In the genomic region with DNA sequence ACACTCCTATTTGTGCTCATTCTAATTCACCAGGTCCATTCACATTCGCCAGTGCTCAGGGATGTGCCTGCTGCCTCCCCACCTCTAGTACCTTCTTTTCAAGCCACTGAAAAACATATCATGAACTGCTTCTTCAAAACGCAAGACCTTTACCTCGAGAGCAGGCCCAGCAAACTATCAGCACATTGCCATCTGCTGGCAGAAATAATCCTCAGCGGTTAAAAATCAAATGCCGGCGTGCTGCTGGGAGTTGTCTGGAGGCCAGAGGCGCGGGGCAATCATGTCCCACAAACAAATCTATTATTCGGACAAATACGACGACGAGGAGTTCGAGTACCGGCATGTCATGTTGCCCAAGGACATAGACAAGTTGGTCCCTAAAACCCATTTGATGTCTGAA, we compare ENCODE assay signal across 8 mouse cellular contexts. TPM values are rescaled to one million over a fixed set of nuclear protein-coding genes. Genes with fewer than 3 reads are reported as not detected.
DNase-seq lines count a peak whose midpoint lies in the region; ATAC-seq lines count a peak whose summit lies in the region.
"Had no signal": no experiment of that assay in that cellular context is flagged by ENCODE, and none has a peak within 500 bp of the region (broad histone marks: within the 10 kb centered on the region; RNA-seq: fewer than 3 reads in every experiment).

No protein-coding gene starts in this region.

- 35% methylated on average over 14 of the region's 14 CpGs for WGBS in midbrain, embryonic 11.5 days
- 28% methylated on average over 14 of the region's 14 CpGs for WGBS in midbrain, embryonic 16.5 days
- WGBS in limb, embryonic 11.5 days: 31% methylated on average over 14 of the region's 14 CpGs

- H3K27me3 ChIP-seq in midbrain, embryonic 11.5 days (ENCODE audit: control insufficient read depth, insufficient read depth, low read length): no peaks in the 10 kb centered on the region
- no peaks in the 10 kb centered on the region for H3K27me3 ChIP-seq in midbrain, embryonic 16.5 days (ENCODE audit: control insufficient read depth, insufficient read depth, low read depth, low read length)
- H3K27me3 ChIP-seq in limb, embryonic 11.5 days (ENCODE audit: control insufficient read depth, insufficient read depth, low read length): no peaks in the 10 kb centered on the region
- H3K27me3 ChIP-seq: heart, embryonic 13.5 days had no signal

- H3K9ac ChIP-seq in midbrain, embryonic 11.5 days (ENCODE audit: low read length): no peak overlapping the region
- no peak overlapping the region for H3K9ac ChIP-seq in midbrain, embryonic 16.5 days (ENCODE audit: low read depth, low read length)
- H3K9ac ChIP-seq in limb, embryonic 11.5 days (ENCODE audit: low read length): no peak overlapping the region
- H3K9ac ChIP-seq: heart, embryonic 13.5 days had no signal

- no peaks in the 10 kb centered on the region for H3K4me1 ChIP-seq in midbrain, embryonic 11.5 days (ENCODE audit: control insufficient read depth, insufficient read depth, low read length)
- no peaks in the 10 kb centered on the region for H3K4me1 ChIP-seq in midbrain, embryonic 16.5 days (ENCODE audit: control insufficient read depth, insufficient read depth, low read length)
- no peaks in the 10 kb centered on the region for H3K4me1 ChIP-seq in limb, embryonic 11.5 days (ENCODE audit: control insufficient read depth, insufficient read depth, low read length)
- H3K4me1 ChIP-seq: heart, embryonic 13.5 days had no signal

- ATAC-seq in midbrain, embryonic 11.5 days (ENCODE audit: low FRiP score): no peak
- no peak for ATAC-seq in midbrain, embryonic 16.5 days
- no peak for ATAC-seq in limb, embryonic 11.5 days (ENCODE audit: insufficient number of reproducible peaks, low FRiP score, low TSS enrichment, low read depth)

- no peaks in the 10 kb centered on the region; the same call in 1 of the 2 replicates for H3K9me3 ChIP-seq in midbrain, embryonic 11.5 days (ENCODE audit: control insufficient read depth, low read length)
- H3K9me3 ChIP-seq in midbrain, embryonic 16.5 days (replicated peaks; ENCODE audit: control insufficient read depth, low read length, poor library complexity, severe bottlenecking): no peaks in the 10 kb centered on the region
- H3K9me3 ChIP-seq in limb, embryonic 11.5 days (ENCODE audit: control insufficient read depth, low read length): no peaks in the 10 kb centered on the region
- H3K9me3 ChIP-seq: heart, embryonic 13.5 days had no signal

- H3K4me3 ChIP-seq in midbrain, embryonic 11.5 days (ENCODE audit: low read depth, low read length): no peak overlapping the region
- H3K4me3 ChIP-seq in midbrain, embryonic 16.5 days (ENCODE audit: low read depth, low read length): no peak overlapping the region
- no peak overlapping the region for H3K4me3 ChIP-seq in limb, embryonic 11.5 days (ENCODE audit: low read depth, low read length)
- H3K4me3 ChIP-seq: heart, embryonic 13.5 days had no signal

- no peak overlapping the region for H3K4me2 ChIP-seq in midbrain, embryonic 11.5 days
- no peak overlapping the region for H3K4me2 ChIP-seq in midbrain, embryonic 16.5 days (ENCODE audit: low read length)
- no peak overlapping the region for H3K4me2 ChIP-seq in limb, embryonic 11.5 days (ENCODE audit: low read depth, severe bottlenecking)
- H3K4me2 ChIP-seq: heart, embryonic 13.5 days had no signal

- no peak overlapping the region for H3K27ac ChIP-seq in midbrain, embryonic 11.5 days (ENCODE audit: low read depth, low read length)
- H3K27ac ChIP-seq in midbrain, embryonic 16.5 days (ENCODE audit: low read length): no peak overlapping the region
- no peak overlapping the region for H3K27ac ChIP-seq in limb, embryonic 11.5 days (replicated peaks; ENCODE audit: low read depth, low read length)
- H3K27ac ChIP-seq: heart, embryonic 13.5 days had no signal

- DNase-seq in midbrain, embryonic 11.5 days (ENCODE audit: low spot score, missing footprints): peak; percentile 85
- DNase-seq in WW6 (ENCODE audit: low read depth, low spot score): peak; percentile 38
- DNase-seq in cerebellum, postnatal 14 days: peak; percentile 73 to 76
- peak; percentile 32 for DNase-seq in induced T-regulatory cell, adult 2 months (ENCODE audit: low read depth)
- DNase-seq in limb, embryonic 11.5 days (ENCODE audit: low spot score): peak; percentile 61
- peak; percentile 55 to 57 for DNase-seq in right cerebral cortex, postnatal 10 days (ENCODE audit: low spot score in 2 of 2)

- H3K36me3 ChIP-seq in midbrain, embryonic 11.5 days (ENCODE audit: control insufficient read depth, insufficient read depth, low read length): no peaks in the 10 kb centered on the region
- H3K36me3 ChIP-seq in midbrain, embryonic 16.5 days (ENCODE audit: control insufficient read depth, insufficient read depth, low read length): no peaks in the 10 kb centered on the region
- no peaks in the 10 kb centered on the region for H3K36me3 ChIP-seq in limb, embryonic 11.5 days (ENCODE audit: control insufficient read depth, insufficient read depth, low read length)
- H3K36me3 ChIP-seq: heart, embryonic 13.5 days had no signal

RNA-seq across cellular contexts. Expression of gene Cks1brt, which starts 19.6 kb away (rescaled TPM):
- not detected in 2 replicates for polyA plus RNA-seq in midbrain, embryonic 11.5 days (2014; fragmentation: Nextera tagmentation; extraction: Ambion mirVana)
- polyA plus RNA-seq in midbrain, embryonic 16.5 days (2015; fragmentation: Nextera tagmentation; extraction: Ambion mirVana): not detected in 2 replicates
- not detected in 2 replicates for polyA plus RNA-seq in limb, embryonic 11.5 days (2014; fragmentation: Nextera tagmentation; extraction: Ambion mirVana)
- polyA plus RNA-seq: heart, embryonic 13.5 days had no signal

RNA-seq across cellular contexts. Expression of gene Zfp791, which starts 48.4 kb away (rescaled TPM):
- 1.3 and 1.5 TPM in 2 replicates for polyA plus RNA-seq in midbrain, embryonic 11.5 days (2014; fragmentation: Nextera tagmentation; extraction: Ambion mirVana)
- 4.6 and 5.3 TPM in 2 replicates for polyA plus RNA-seq in midbrain, embryonic 16.5 days (2015; fragmentation: Nextera tagmentation; extraction: Ambion mirVana)
- polyA plus RNA-seq in limb, embryonic 11.5 days (2014; fragmentation: Nextera tagmentation; extraction: Ambion mirVana): 2.1 and 2.3 TPM in 2 replicates

RNA-seq across cellular contexts. Expression of gene Olfr371, which starts 54.5 kb away (rescaled TPM):
- not detected in 2 replicates for polyA plus RNA-seq in midbrain, embryonic 11.5 days (2014; fragmentation: Nextera tagmentation; extraction: Ambion mirVana)
- not detected in 2 replicates for polyA plus RNA-seq in midbrain, embryonic 16.5 days (2015; fragmentation: Nextera tagmentation; extraction: Ambion mirVana)
- polyA plus RNA-seq in limb, embryonic 11.5 days (2014; fragmentation: Nextera tagmentation; extraction: Ambion mirVana): not detected in 2 replicates
- polyA plus RNA-seq: heart, embryonic 13.5 days had no signal

Comparison
In these comparisons a context has a peak if more than half of its experiments do, and no peak if none do; other contexts are left out.
1. DNase-seq: peak in every context shown above with its lines; median percentile 85 in midbrain, embryonic 11.5 days; 74 in cerebellum, postnatal 14 days; 61 in limb, embryonic 11.5 days; 56 in right cerebral cortex, postnatal 10 days; 38 in WW6; 32 in induced T-regulatory cell, adult 2 months.